Mouse (Mus musculus) layer of hippocampus, adult 2 months (tissue): ENCODE measurements around the gene Ptpn22. TPM values are rescaled to one million over a fixed set of nuclear protein-coding genes. Genes with fewer than 3 reads are reported as not detected.

ENCODE experiments used
- DNase-seq, 2 experiments: peaks; one replicate each; pipeline ENCODE4 v3.0.0; 2022; ENCODE audit warnings: low spot score in 2 of 2
- H3K27ac ChIP-seq: fragments of 200-600 bp; 2 replicates; pipeline ENCODE4 v1.8.1; 2022
- H3K4me3 ChIP-seq: fragments of 200-600 bp; 2 replicates; pipeline ENCODE4 v1.8.1; 2022; ENCODE audit warnings: mild to moderate bottlenecking
- CTCF ChIP-seq: fragments of 200-600 bp; conservative IDR thresholded peaks from 2 replicates; pipeline ENCODE4 v1.8.1; 2022; ENCODE audit warnings: antibody characterized with exemption, mild to moderate bottlenecking, moderate library complexity
- total RNA-seq, 2 experiments: library from RNA; stranded (reverse); gene quantifications; 2 replicates each; pipeline ENCODE4 v1.2.3; 2021

Ptpn22 gene
- total RNA-seq, 2 experiments from 2014 or later: 0.88 to 2.0 TPM

- Histone ChIP-seq H3K4me3 (no peak overlapping the region; the same call in 1 of the 2 replicates), H3K27ac (peak overlapping the region; percentile 88)
- TF ChIP-seq CTCF: no peak
- peak; percentile 45 to 55 for DNase-seq
Observed at GRCm38 (mm10) chr3:103850644-103851363, 8.8 kb upstream of the Ptpn22 start.

- Histone ChIP-seq H3K27ac (peak overlapping the region; percentile 88), H3K4me3 (peak overlapping the region; percentile 18; the same call in 1 of the 2 replicates)
- no peak for TF ChIP-seq CTCF
- DNase-seq: peak; percentile 36 to 41
Observed at GRCm38 (mm10) chr3:103851481-103851880, 8.1 kb upstream of the Ptpn22 start.

- Histone ChIP-seq H3K4me3 (no peak overlapping the region), H3K27ac (peak overlapping the region; percentile 88)
- TF ChIP-seq CTCF: no peak
- DNase-seq: no peak
Observed at GRCm38 (mm10) chr3:103851882-103852281, 7.7 kb upstream of the Ptpn22 start.

GRCm38 (mm10) chr3:103852565-103853299 lies 6.9 kb upstream of the Ptpn22 start:
- H3K27ac ChIP-seq: no peak overlapping the region
- no peak overlapping the region for H3K4me3 ChIP-seq
- no peak for DNase-seq
- TF ChIP-seq CTCF: peak; percentile 73

GRCm38 (mm10) chr3:103853804-103854203 lies 5.8 kb upstream of the Ptpn22 start:
- no peak overlapping the region for H3K27ac ChIP-seq
- TF ChIP-seq CTCF: no peak
- no peak overlapping the region for H3K4me3 ChIP-seq
- DNase-seq: no peak

- Histone ChIP-seq H3K27ac (no peak overlapping the region), H3K4me3 (no peak overlapping the region)
- DNase-seq: no peak
- TF ChIP-seq CTCF: no peak
Observed at GRCm38 (mm10) chr3:103857036-103857805, 2.4 kb upstream of the Ptpn22 start.

- Histone ChIP-seq H3K4me3 (no peak overlapping the region), H3K27ac (no peak overlapping the region)
- no peak for DNase-seq
- TF ChIP-seq CTCF: no peak
Observed at GRCm38 (mm10) chr3:103857977-103858563, 1.5 kb upstream of the Ptpn22 start.

- DNase-seq: no peak
- no peak overlapping the region; the same call in 1 of the 2 replicates for H3K27ac ChIP-seq
- no peak overlapping the region for H3K4me3 ChIP-seq
- TF ChIP-seq CTCF: no peak
Observed at GRCm38 (mm10) chr3:103859851-103860391, 326 bp downstream of the Ptpn22 start.

- no peak for TF ChIP-seq CTCF
- DNase-seq: no peak
- Histone ChIP-seq H3K27ac (no peak overlapping the region), H3K4me3 (no peak overlapping the region)
Observed at GRCm38 (mm10) chr3:103862721-103863220, 3.2 kb downstream of the Ptpn22 start.

GRCm38 (mm10) chr3:103864200-103864599 lies 4.6 kb downstream of the Ptpn22 start:
- TF ChIP-seq CTCF: no peak
- DNase-seq: no peak
- Histone ChIP-seq H3K27ac (no peak overlapping the region), H3K4me3 (no peak overlapping the region)

- TF ChIP-seq CTCF: no peak
Observed at GRCm38 (mm10) chr3:103867424-103867971, 7.9 kb downstream of the Ptpn22 start.

GRCm38 (mm10) chr3:103868008-103868407 lies 8.4 kb downstream of the Ptpn22 start:
- DNase-seq: no peak
- TF ChIP-seq CTCF: no peak
- no peak overlapping the region for H3K27ac ChIP-seq
- no peak overlapping the region for H3K4me3 ChIP-seq

More at GRCm38 (mm10) chr3:103867424-103867971, 7.9 kb downstream of the Ptpn22 start:
- no peak for DNase-seq
- Histone ChIP-seq H3K27ac (no peak overlapping the region), H3K4me3 (no peak overlapping the region)
